Mouse (Mus musculus): ENCODE results near the gene Adam12.

DNA sequence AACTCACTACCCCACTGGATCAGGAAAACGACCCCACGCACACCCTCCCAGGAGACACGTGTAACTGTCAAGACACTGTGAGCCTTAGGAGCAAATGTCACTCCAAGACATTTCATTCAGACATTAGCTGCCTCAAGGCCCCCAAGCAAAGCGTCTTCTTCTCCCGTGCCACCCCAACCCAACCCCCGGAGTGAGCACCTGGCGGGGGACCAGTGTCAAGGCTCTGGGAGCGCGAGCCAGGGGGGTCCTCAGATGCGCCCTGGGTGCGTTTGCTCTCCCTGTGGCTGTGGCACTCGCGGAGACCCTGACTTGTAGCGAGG lies 7.6 kb downstream of the Adam12 start:
- TF ChIP-seq HCFC1 (IDR thresholded peaks at IDR 0.05; ENCODE audit: borderline replicate concordance, insufficient read depth, low read length) (no peak), CHD2 (IDR thresholded peaks at IDR 0.05; ENCODE audit: low read depth, low read length) (no peak), MAFK (IDR thresholded peaks at IDR 0.05; ENCODE audit: insufficient read depth, low read depth, low read length) (no peak)

All from ES-E14 (cell line).